Mouse (Mus musculus) limb, embryonic 14.5 days (tissue): ENCODE data around the gene Capg. TPM values are rescaled to one million over a fixed set of nuclear protein-coding genes. Genes with fewer than 3 reads are reported as not detected.

Source experiments
- ATAC-seq: fragments of 200-750 bp; cut with Nextera tagmentation; 2 replicates; pipeline ENCODE4 v1.8.0; 2017; ENCODE audit warnings: low read depth, moderate number of reproducible peaks, moderate TSS enrichment; ENCODE audit not compliant: low FRiP score
- DNase-seq: peaks from one replicate; pipeline ENCODE4 v3.0.0-alpha.2; 2015; ENCODE audit warnings: low spot score
- H3K27ac ChIP-seq: fragments of 300-500 bp; sonication (generic); replicated peaks from 2 replicates; pipeline ENCODE4 v1.5.1; 2014; ENCODE audit warnings: low read depth, mild to moderate bottlenecking, low read length, moderate library complexity, mixed read lengths
- H3K27me3 ChIP-seq: fragments of 300-500 bp; sonication (generic); 2 replicates; pipeline ENCODE4 v1.6.1; 2014; ENCODE audit warnings: low read length, mixed read lengths; ENCODE audit not compliant: control insufficient read depth, insufficient read depth
- H3K36me3 ChIP-seq: fragments of 300-500 bp; sonication (generic); 2 replicates; pipeline ENCODE4 v1.6.1; 2014; ENCODE audit warnings: mild to moderate bottlenecking, low read length, moderate library complexity, mixed read lengths; ENCODE audit not compliant: control insufficient read depth, insufficient read depth
- H3K4me1 ChIP-seq: fragments of 300-500 bp; sonication (generic); 2 replicates; pipeline ENCODE4 v1.6.1; 2014; ENCODE audit warnings: antibody characterized with exemption, low read length, mixed read lengths; ENCODE audit not compliant: control insufficient read depth, insufficient read depth
- H3K4me2 ChIP-seq: fragments of 300-500 bp; sonication (generic); replicated peaks from 2 replicates; pipeline ENCODE4 v1.6.1; 2014; ENCODE audit warnings: low read depth, mild to moderate bottlenecking, low read length, moderate library complexity; ENCODE audit not compliant: severe bottlenecking
- H3K4me3 ChIP-seq: fragments of 300-500 bp; sonication (generic); replicated peaks from 2 replicates; pipeline ENCODE4 v1.5.1; 2014; ENCODE audit warnings: low read length
- H3K9ac ChIP-seq: fragments of 300-500 bp; sonication (generic); 2 replicates; pipeline ENCODE4 v1.6.1; 2014; ENCODE audit warnings: mild to moderate bottlenecking, low read depth, low read length, moderate library complexity; ENCODE audit not compliant: severe bottlenecking
- H3K9me3 ChIP-seq: fragments of 300-500 bp; sonication (generic); 2 replicates; pipeline ENCODE4 v1.6.1; 2016; ENCODE audit warnings: low read length; ENCODE audit not compliant: control insufficient read depth
- POLR2A ChIP-seq: fragments of 200-500 bp; IDR thresholded peaks from 2 replicates; pipeline ENCODE4 v1.8.0; 2012; ENCODE audit warnings: inconsistent platforms, mild to moderate bottlenecking, moderate library complexity, borderline replicate concordance; ENCODE audit not compliant: insufficient read depth, insufficient read length; ENCODE audit errors: extremely low read depth
- WGBS: fragments of 180-500 bp; shearing (Covaris S2); extraction: QIAGEN DNeasy Blood & Tissue Kit; methylation state at CpG from one replicate; pipeline ENCODE4 v1.1.7; 2014; 5-methylcytosine and 5-hydroxymethylcytosine counted together
- polyA plus RNA-seq, 2 experiments: library from polyadenylated mRNA; depleted of rRNA in 1 of 2; stranded (reverse) in 1 of 2; unstranded in 1 of 2; fragments of >200 nt; fragmentation: Nextera tagmentation in 1 of 2; extraction: Ambion mirVana in 1 of 2; gene quantifications; 2 replicates each; pipeline versions ENCODE4 v1.2.1 to v1.2.3; 2012 to 2014

The Capg gene
- polyA plus RNA-seq, 2 experiments = 30.9 to 86.6 TPM

GRCm38 (mm10) chr6:72568736-72569135, 24.5 kb downstream of the Capg start:
- peaks cover 32% of the 10 kb centered on the region for H3K36me3 ChIP-seq
- H3K4me3 ChIP-seq = no peak overlapping the region
- DNase-seq (no peak), ATAC-seq (no peak)
- WGBS = 93% methylated on average over 10 of the region's 10 CpGs
- no peaks in the 10 kb centered on the region for H3K9me3 ChIP-seq
- no peak overlapping the region for H3K27ac ChIP-seq
- no peak overlapping the region for H3K4me2 ChIP-seq
- no peaks in the 10 kb centered on the region for H3K4me1 ChIP-seq
- H3K27me3 ChIP-seq = no peaks in the 10 kb centered on the region
- no peak for TF ChIP-seq POLR2A
- no peak overlapping the region for H3K9ac ChIP-seq

GRCm38 (mm10) chr6:72570644-72571397, 26.6 kb downstream of the Capg start:
- Histone ChIP-seq H3K9me3 (no peaks in the 10 kb centered on the region), H3K4me1 (no peaks in the 10 kb centered on the region), H3K27me3 (no peaks in the 10 kb centered on the region), H3K4me3 (no peak overlapping the region), H3K27ac (no peak overlapping the region), H3K4me2 (no peak overlapping the region), H3K9ac (no peak overlapping the region), H3K36me3 (peaks cover 47% of the 10 kb centered on the region)
- 80% methylated on average over 10 of the region's 10 CpGs for WGBS
- ATAC-seq (no peak), DNase-seq (no peak)
- TF ChIP-seq POLR2A = no peak

- H3K9ac ChIP-seq = no peak overlapping the region
- peaks cover 53% of the 10 kb centered on the region for H3K36me3 ChIP-seq
- DNase-seq (no peak), ATAC-seq (no peak)
- 46% methylated on average over 3 of the region's 3 CpGs for WGBS
- no peak overlapping the region for H3K4me3 ChIP-seq
- no peaks in the 10 kb centered on the region for H3K27me3 ChIP-seq
- no peaks in the 10 kb centered on the region for H3K4me1 ChIP-seq
- H3K27ac ChIP-seq = no peak overlapping the region
- H3K4me2 ChIP-seq = no peak overlapping the region
- H3K9me3 ChIP-seq = no peaks in the 10 kb centered on the region
- TF ChIP-seq POLR2A = no peak
These were observed 27.6 kb downstream of the Capg start for GRCm38 (mm10) chr6:72571826-72572225.

- Histone ChIP-seq H3K36me3 (peaks cover 59% of the 10 kb centered on the region), H3K4me1 (no peaks in the 10 kb centered on the region), H3K27ac (no peak overlapping the region), H3K4me2 (no peak overlapping the region), H3K9ac (no peak overlapping the region), H3K4me3 (no peak overlapping the region), H3K27me3 (no peaks in the 10 kb centered on the region), H3K9me3 (no peaks in the 10 kb centered on the region)
- ATAC-seq (no peak), DNase-seq (no peak)
- WGBS = 96% methylated on average over 3 of the region's 3 CpGs
- no peak for TF ChIP-seq POLR2A
These were observed 31.9 kb downstream of the Capg start for GRCm38 (mm10) chr6:72576041-72576440.

GRCm38 (mm10) chr6:72581625-72582382, 37.6 kb downstream of the Capg start:
- TF ChIP-seq POLR2A = no peak
- Histone ChIP-seq H3K36me3 (peaks cover 28% of the 10 kb centered on the region), H3K4me3 (no peak overlapping the region), H3K9me3 (no peaks in the 10 kb centered on the region), H3K4me2 (no peak overlapping the region), H3K4me1 (no peaks in the 10 kb centered on the region), H3K27me3 (no peaks in the 10 kb centered on the region), H3K27ac (no peak overlapping the region), H3K9ac (no peak overlapping the region)
- DNase-seq = no peak
- ATAC-seq = no peak
- 71% methylated on average over 11 of the region's 11 CpGs for WGBS
